Mouse (Mus musculus) midbrain, postnatal 0 days (tissue): ENCODE measurements at regions not wholly inside any gene's neighbourhood (a gene's known extent, or its start where the extent isn't known, plus 50 kb on each side); places are given as distances from the start of the nearest gene placed in this dataset.

ENCODE experiments used
- ATAC-seq: fragments of 200-750 bp; cut with Nextera tagmentation; 2 replicates; pipeline ENCODE4 v1.8.0; 2017; ENCODE audit warnings: moderate number of reproducible peaks, mild to moderate bottlenecking, moderate TSS enrichment, moderate library complexity; ENCODE audit not compliant: low FRiP score
- DNase-seq: peaks from one replicate; pipeline ENCODE4 v3.0.0-alpha.2; 2015; ENCODE audit warnings: low spot score
- H3K27ac ChIP-seq: fragments of 300-500 bp; sonication (generic); 2 replicates; pipeline ENCODE4 v1.5.1; 2014; ENCODE audit warnings: low read depth, mild to moderate bottlenecking, low read length, mixed read lengths
- H3K27me3 ChIP-seq: fragments of 300-500 bp; sonication (generic); 2 replicates; pipeline ENCODE4 v1.6.1; 2014; ENCODE audit warnings: low read length, control low read depth, mixed read lengths; ENCODE audit not compliant: insufficient read depth
- H3K36me3 ChIP-seq: fragments of 300-500 bp; sonication (generic); 2 replicates; pipeline ENCODE4 v1.6.1; 2014; ENCODE audit warnings: low read length, control low read depth, mixed read lengths; ENCODE audit not compliant: insufficient read depth
- H3K4me1 ChIP-seq: fragments of 300-500 bp; sonication (generic); 2 replicates; pipeline ENCODE4 v1.6.1; 2014; ENCODE audit warnings: mild to moderate bottlenecking, control low read depth, antibody characterized with exemption, low read length, mixed read lengths; ENCODE audit not compliant: insufficient read depth
- H3K4me2 ChIP-seq: fragments of 300-500 bp; sonication (generic); 2 replicates; pipeline ENCODE4 v1.6.1; 2014; ENCODE audit warnings: low read depth, mild to moderate bottlenecking, low read length, mixed read lengths; ENCODE audit not compliant: poor library complexity, severe bottlenecking
- H3K4me3 ChIP-seq: fragments of 300-500 bp; sonication (generic); 2 replicates; pipeline ENCODE4 v1.5.1; 2014; ENCODE audit warnings: low read depth, mild to moderate bottlenecking, low read length, moderate library complexity
- H3K9ac ChIP-seq: fragments of 300-500 bp; sonication (generic); replicated peaks from 2 replicates; pipeline ENCODE4 v1.6.1; 2014; ENCODE audit warnings: mild to moderate bottlenecking, low read length, moderate library complexity, mixed read lengths; ENCODE audit not compliant: poor library complexity, severe bottlenecking
- H3K9me3 ChIP-seq: fragments of 300-500 bp; sonication (generic); 2 replicates; pipeline ENCODE4 v1.6.1; 2016; ENCODE audit warnings: low read length, control low read depth
- CTCF ChIP-seq: IDR thresholded peaks from 2 replicates; pipeline ENCODE4 v1.5.1; 2016; ENCODE audit warnings: antibody characterized with exemption, mild to moderate bottlenecking
- WGBS: fragments of 180-500 bp; shearing (Covaris S2); extraction: QIAGEN DNeasy Blood & Tissue Kit; methylation state at CpG from one replicate; pipeline ENCODE4 v1.1.7; 2014; 5-methylcytosine and 5-hydroxymethylcytosine counted together

DNA sequence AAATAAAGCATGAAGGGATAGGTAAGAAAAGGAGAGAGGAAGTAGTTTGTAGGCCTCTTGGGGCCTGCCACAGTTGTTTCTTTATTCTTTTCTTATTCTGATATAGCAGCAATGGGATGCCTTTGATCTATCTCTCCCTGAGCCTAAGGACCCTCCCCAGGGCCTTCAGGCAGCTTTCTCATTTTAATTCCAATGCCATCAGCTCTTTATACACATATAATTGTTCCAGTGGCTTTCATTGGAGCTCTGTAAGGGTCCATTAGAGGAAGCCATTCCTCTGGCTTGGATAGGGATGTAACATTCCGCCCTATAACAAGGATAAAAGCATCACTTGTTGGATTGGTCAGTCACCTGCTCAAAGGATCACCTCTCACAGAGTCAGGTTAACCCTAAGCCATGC, 491.6 kb downstream of the Cntn6 start:
- Histone ChIP-seq H3K9me3 (no peaks in the 10 kb centered on the region), H3K27me3 (no peaks in the 10 kb centered on the region), H3K4me1 (no peaks in the 10 kb centered on the region), H3K4me3 (no peak overlapping the region), H3K9ac (no peak overlapping the region), H3K27ac (no peak overlapping the region), H3K36me3 (no peaks in the 10 kb centered on the region), H3K4me2 (no peak overlapping the region)
- TF ChIP-seq CTCF: no peak
- WGBS: 31% methylated on average over 1 of the region's 1 CpGs
- ATAC-seq (no peak), DNase-seq (no peak)

DNA sequence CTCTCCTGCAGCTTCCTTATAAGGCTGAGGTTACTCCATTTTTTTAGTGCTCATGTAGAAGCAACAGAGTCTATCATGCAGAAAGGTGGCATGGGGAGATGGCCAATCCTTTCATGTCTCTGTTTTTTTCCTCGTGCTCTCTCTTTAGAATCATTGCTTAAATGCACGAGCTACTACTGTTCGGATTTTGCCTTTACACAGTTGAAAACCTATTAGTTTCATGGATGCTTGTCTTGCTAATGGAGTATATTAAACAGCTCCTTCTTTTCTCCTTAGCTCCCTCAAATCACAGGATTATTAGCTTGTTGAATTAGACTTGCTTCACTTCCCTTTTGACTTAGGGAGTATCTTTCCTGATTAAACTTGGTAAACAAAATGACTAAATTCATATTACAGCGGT, 497.3 kb downstream of the Cntn6 start:
- H3K4me1 ChIP-seq: no peaks in the 10 kb centered on the region
- no peak overlapping the region for H3K4me3 ChIP-seq
- no peak overlapping the region for H3K4me2 ChIP-seq
- ATAC-seq: no peak
- DNase-seq: no peak
- WGBS: 74% methylated on average over 4 of the region's 4 CpGs
- no peak overlapping the region for H3K9ac ChIP-seq
- no peak overlapping the region for H3K27ac ChIP-seq
- TF ChIP-seq CTCF: no peak
- H3K9me3 ChIP-seq: no peaks in the 10 kb centered on the region
- H3K36me3 ChIP-seq: no peaks in the 10 kb centered on the region
- no peaks in the 10 kb centered on the region for H3K27me3 ChIP-seq

DNA sequence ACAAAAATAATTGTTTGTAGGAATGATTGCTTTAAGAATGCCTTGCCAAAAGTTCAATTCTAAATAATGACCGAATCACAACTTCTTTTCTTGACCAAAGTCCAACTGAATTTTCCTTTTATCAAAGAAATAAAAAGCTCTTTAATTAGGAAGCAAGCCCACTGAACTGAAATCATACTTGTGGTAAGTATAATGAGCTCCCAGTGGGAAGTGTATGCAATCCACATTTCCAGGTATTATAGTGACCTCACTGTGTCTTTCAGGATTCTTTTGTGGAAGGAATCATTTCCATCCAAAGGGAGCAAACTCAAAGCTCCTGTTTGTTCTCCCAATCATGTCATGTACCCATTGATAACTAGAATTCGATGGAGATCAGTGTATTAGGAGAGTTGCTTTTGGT, 497.8 kb downstream of the Cntn6 start:
- 81% methylated on average over 2 of the region's 2 CpGs for WGBS
- Histone ChIP-seq H3K9me3 (no peaks in the 10 kb centered on the region), H3K4me3 (no peak overlapping the region), H3K4me2 (no peak overlapping the region), H3K36me3 (no peaks in the 10 kb centered on the region), H3K27ac (no peak overlapping the region), H3K4me1 (no peaks in the 10 kb centered on the region), H3K9ac (no peak overlapping the region), H3K27me3 (no peaks in the 10 kb centered on the region)
- DNase-seq (no peak), ATAC-seq (no peak)
- no peak for TF ChIP-seq CTCF

DNA sequence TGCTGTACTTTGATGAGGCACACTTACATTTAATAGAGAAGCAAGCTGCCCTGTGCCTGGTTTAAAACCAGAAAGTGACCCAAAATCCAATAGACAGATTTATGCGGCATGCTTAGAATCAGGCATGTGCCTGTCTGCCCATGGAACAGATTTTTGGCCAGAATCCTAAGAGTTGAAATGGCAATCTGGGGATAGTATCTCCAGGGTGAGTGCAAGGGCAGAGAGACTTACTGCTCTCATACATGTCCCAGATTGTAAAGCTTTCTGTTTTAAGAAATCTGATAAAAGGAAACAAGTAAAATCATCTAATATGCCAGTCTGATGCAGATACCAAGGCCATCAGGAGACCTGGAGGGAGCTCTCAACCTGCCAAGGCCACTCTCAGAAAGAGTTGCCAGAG, 507.0 kb downstream of the Cntn6 start:
- Histone ChIP-seq H3K36me3 (no peaks in the 10 kb centered on the region), H3K4me1 (no peaks in the 10 kb centered on the region), H3K9ac (no peak overlapping the region), H3K4me3 (no peak overlapping the region), H3K9me3 (no peaks in the 10 kb centered on the region), H3K4me2 (no peak overlapping the region), H3K27ac (no peak overlapping the region), H3K27me3 (no peaks in the 10 kb centered on the region)
- no peak for TF ChIP-seq CTCF
- 100% methylated on average over 1 of the region's 1 CpGs for WGBS
- no peak for ATAC-seq
- DNase-seq: no peak

DNA sequence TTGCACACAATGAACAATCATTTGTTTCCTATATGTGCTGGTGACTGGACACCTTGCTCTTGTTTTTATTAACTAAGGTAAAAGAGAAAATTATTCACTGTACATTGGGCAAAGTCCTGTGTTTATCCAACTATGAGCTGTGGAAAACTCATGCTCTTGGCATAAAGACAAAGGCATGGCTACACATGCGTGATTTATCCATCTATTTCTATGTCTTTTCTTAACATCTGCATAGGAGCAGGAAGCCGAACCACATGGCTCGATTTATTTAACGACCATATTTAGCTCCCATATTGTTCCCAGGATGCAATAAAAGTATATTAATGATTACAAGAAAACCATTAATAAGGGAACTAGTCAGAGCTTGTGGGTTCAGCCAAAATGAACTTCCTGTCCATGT, 528.1 kb downstream of the Cntn6 start:
- H3K9me3 ChIP-seq: no peaks in the 10 kb centered on the region
- no peak for TF ChIP-seq CTCF
- no peak overlapping the region for H3K4me2 ChIP-seq
- H3K9ac ChIP-seq: no peak overlapping the region
- no peak overlapping the region for H3K4me3 ChIP-seq
- DNase-seq (no peak), ATAC-seq (no peak)
- H3K4me1 ChIP-seq: no peaks in the 10 kb centered on the region
- H3K27ac ChIP-seq: no peak overlapping the region
- H3K36me3 ChIP-seq: no peaks in the 10 kb centered on the region
- H3K27me3 ChIP-seq: no peaks in the 10 kb centered on the region
- 81% methylated on average over 4 of the region's 4 CpGs for WGBS

DNA sequence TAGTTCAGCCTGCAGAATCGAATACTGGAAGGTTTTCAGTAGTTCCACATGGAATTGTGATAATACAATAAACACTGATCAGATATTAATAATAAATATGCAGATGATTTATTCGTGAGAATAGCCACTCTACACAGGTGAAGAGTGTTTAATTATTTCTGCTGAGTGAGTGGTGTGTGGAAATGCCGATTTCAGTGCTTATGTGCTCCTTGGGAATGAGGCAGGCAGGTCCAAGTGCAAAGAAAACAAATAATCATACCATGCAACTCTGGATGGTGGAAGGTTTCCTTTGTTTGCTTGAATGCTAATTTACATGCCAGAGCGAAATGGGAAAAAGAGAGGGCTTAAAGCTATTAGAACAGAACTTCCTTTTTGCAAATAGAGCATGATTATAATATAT, 528.6 kb downstream of the Cntn6 start:
- H3K9ac ChIP-seq: no peak overlapping the region
- no peaks in the 10 kb centered on the region for H3K9me3 ChIP-seq
- H3K36me3 ChIP-seq: no peaks in the 10 kb centered on the region
- no peak for ATAC-seq
- H3K4me2 ChIP-seq: no peak overlapping the region
- H3K27me3 ChIP-seq: no peaks in the 10 kb centered on the region
- H3K27ac ChIP-seq: no peak overlapping the region
- 57% methylated on average over 4 of the region's 4 CpGs for WGBS
- DNase-seq: no peak
- TF ChIP-seq CTCF: no peak
- H3K4me3 ChIP-seq: no peak overlapping the region
- no peaks in the 10 kb centered on the region for H3K4me1 ChIP-seq

DNA sequence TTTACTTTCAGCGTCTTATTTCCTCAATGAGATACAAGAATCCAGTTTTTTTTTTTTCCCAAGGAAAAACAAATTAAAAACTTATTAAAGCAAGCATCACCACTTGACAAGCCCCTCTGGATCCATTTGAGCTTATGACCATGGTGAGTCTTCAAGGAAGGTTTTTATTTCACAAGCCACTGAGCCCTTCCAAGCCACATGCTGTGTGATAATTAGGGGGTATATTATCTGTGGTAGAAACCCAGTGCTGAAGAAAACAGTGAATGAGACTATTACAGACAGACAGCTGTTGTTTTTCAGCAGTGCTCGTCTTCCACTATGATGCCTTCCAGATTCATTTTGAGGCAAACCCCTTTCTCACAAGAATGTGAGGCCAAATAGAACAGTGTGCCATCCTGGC, 573.6 kb downstream of the Cntn6 start:
- H3K9ac ChIP-seq: no peak overlapping the region
- 70% methylated on average over 2 of the region's 2 CpGs for WGBS
- TF ChIP-seq CTCF: no peak
- DNase-seq: peak; percentile 39
- ATAC-seq: no peak
- no peaks in the 10 kb centered on the region for H3K4me1 ChIP-seq
- H3K9me3 ChIP-seq: no peaks in the 10 kb centered on the region
- H3K4me2 ChIP-seq: no peak overlapping the region
- H3K36me3 ChIP-seq: no peaks in the 10 kb centered on the region
- no peaks in the 10 kb centered on the region for H3K27me3 ChIP-seq
- no peak overlapping the region for H3K27ac ChIP-seq
- H3K4me3 ChIP-seq: no peak overlapping the region
